Mouse (Mus musculus) left cerebral cortex, postnatal 14 days (tissue): Measurements from ENCODE around the gene Supt20. TPM values are rescaled to one million over a fixed set of nuclear protein-coding genes. Genes with fewer than 3 reads are reported as not detected.
A peak's percentile ranks its signal among the peaks of the same experiment; 100 is the strongest.
"Not testable (repeated sequence)": the region's sequence is repeated elsewhere in the genome, so short reads cannot be mapped to it uniquely, and the experiment has no call there.

ENCODE experiments used
- DNase-seq, 2 experiments: peaks; one replicate each; pipeline ENCODE4 v3.0.0; 2021 to 2022; ENCODE audit warnings: low spot score in 2 of 2, mixed read lengths in 1 of 2
- intact Hi-C: fragments of 180-260 bp; cut with DNase I; formaldehyde crosslinking; loops from one replicate; pipeline ENCODE4 v1.15.1; 2025
- total RNA-seq, 2 experiments: library from RNA; stranded (reverse); gene quantifications; 2 replicates each; pipeline ENCODE4 v1.2.3; 2021

Gene Supt20
- total RNA-seq, 2 experiments from 2014 or later = 37.6 to 43.5 TPM

DNA sequence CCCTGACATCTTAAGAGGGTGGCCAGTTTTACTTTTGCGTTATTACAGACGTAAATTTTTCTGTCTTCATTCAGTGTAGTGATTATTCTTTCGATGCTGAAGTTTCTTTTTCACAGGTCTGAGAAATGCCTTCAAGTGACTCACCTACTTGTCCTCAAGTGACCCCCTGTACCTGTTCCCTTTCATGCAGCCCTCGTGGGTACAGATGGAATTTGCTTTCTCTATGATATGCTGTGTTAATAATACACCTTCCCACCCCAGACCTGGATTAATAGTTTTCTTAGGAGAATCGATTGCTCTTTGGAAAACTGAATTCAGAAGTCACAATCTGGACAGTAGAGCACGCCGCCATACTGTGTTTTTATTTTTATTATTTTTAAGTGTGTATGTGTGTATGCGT is 44.7 kb downstream of the Supt20 start:
- intact Hi-C loops = loop anchor here (5.0 to 10.0 kb wide), 2 partner anchors 60 to 347 kb away; no protein-coding TSS in a partner anchor
- DNase-seq = no peak

DNA sequence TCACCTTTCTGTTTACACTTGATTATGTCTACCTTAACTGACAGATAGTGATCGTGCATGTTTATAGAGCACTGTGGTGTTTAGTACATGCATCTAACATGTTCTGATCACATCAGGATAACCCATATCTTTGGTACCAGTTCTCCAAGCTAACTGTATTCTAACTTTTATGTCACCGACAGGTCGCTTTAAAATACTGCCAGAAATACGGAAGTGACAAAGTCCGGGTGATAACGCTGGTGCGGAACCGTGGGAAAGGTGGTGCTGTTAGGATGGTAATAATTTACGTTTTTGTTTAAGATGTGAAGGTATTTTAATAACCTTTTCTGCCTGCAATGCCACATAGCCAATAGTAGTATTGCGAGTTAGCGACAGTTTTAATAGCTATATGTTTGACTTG is 49.4 kb downstream of the Supt20 start:
- intact Hi-C loops = no loop called here
- DNase-seq = no peak

GRCm38 (mm10) chr3:54745799-54746198 is 53.2 kb downstream of the Supt20 start:
- peak; percentile 17 to 43 for DNase-seq
- intact Hi-C loops = no loop called here

DNA sequence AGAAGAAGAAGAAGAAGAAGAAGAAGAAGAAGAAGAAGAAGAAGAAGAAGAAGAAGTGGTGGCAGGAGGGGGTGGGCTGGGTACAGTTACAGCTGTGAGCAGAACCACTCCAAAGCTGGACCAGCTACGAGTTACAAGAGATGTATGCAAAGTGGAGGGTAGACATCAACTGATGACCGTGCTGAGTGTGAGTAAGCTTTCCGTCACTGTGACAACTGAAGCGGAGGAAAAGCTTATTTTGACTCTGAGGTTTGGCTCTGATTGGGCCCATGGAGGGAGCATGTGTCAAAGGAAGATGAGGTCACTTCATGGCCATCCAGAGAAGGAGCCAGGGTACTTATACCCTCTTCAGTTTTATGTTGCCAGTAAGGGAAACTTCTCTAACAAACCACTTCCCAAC is 60.8 kb downstream of the Supt20 start:
- intact Hi-C loops = no loop called here
- no peak for DNase-seq

- intact Hi-C loops = no loop called here
- DNase-seq = peak; percentile 64 to 69
These were observed 62.8 kb downstream of the Supt20 start, which contains the start of gene Smad9 for GRCm38 (mm10) chr3:54755145-54756041. TSS of gene Smad9 (plus strand) at chr3:54755582.

- DNase-seq = peak; percentile 38 to 48
- intact Hi-C loops = no loop called here
These were observed 63.5 kb downstream of the Supt20 start for GRCm38 (mm10) chr3:54756058-54756457.

DNA sequence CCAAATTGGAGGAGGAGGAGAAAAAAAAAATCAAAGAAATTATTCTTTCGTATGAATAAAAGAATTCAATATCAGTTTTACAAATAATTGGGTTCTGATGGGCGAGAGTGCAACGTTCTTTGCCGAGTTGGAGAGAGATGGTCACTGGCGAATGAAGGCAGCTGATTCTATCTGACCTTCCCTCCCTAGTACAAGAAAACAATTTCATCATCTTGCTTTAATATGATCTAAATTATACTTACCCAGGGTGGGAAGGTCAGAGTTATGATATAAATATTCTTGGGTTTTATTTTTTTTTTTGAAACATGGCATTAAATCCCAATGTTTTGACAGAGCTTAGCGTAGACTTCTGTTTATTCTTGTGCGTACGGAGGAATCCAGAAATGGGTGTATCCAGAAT is 64.8 kb downstream of the Supt20 start:
- intact Hi-C loops = no loop called here
- no peak for DNase-seq

DNA sequence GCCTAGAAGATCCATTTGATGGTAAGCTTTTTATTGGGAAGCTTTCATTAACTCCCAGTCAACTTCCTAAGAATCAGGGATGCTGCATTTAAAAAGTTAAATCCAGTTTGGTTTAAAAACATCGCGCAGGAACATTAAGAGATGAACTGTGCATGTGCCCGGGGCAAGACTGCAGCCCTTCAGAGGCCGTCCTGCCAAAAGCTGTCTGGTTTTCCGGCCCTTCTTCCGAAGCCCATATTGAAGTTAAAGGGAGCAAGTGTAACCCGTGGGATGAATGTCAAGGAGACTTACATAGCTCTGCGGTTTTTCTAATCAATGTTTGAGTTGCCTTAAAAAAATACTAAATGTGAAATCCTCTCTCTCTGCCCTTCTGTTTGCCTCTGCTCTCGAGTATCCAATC is 66.6 kb downstream of the Supt20 start:
- DNase-seq = no peak
- intact Hi-C loops = no loop called here

DNA sequence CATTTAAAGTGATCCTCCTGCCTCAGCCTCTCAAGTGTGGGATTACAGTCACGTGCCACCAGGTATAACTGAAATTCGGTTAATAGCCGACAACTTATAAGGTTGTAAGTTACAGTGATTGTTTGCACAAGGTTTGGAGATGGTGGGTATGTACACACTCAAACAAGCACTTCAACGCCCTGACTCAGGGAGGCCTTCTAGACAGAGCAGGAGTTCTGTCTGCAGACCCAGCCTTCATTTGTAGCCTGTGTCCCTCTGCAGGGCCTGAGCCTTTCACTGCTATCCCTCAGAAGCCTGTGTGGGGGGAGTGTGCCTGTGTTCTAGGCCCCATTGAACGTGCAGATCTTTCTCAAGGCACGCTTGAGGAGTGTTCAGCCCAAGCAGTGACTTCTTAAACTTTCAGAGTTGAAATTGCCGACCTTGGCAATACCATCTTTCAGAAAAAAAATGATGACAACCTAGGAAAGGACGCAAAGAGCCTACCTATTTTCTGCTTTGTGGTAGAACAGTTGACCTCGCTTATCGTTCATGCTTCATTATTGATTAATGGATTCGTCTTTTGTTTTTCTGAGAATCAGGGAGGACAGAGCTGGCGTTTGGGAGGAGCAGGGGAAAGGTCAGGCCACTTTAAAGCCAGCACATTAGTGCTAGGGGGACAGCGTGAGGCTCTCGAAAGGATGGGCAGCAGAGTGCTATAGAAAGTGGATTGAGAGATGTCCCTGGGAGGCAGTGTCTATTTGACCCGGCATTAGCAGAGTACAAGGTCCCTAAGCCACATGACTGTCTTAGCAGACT is 67.9 kb downstream of the Supt20 start:
- intact Hi-C loops = no loop called here
- DNase-seq = no peak

GRCm38 (mm10) chr3:54761258-54761657 is 68.7 kb downstream of the Supt20 start:
- DNase-seq = no peak
- intact Hi-C loops = no loop called here

GRCm38 (mm10) chr3:54764418-54764817 is 71.8 kb downstream of the Supt20 start:
- intact Hi-C loops = no loop called here
- DNase-seq = peak; percentile 38 to 45

- intact Hi-C loops = not testable (repeated sequence)
These were observed 72.9 kb downstream of the Supt20 start for GRCm38 (mm10) chr3:54765521-54765920.

DNA sequence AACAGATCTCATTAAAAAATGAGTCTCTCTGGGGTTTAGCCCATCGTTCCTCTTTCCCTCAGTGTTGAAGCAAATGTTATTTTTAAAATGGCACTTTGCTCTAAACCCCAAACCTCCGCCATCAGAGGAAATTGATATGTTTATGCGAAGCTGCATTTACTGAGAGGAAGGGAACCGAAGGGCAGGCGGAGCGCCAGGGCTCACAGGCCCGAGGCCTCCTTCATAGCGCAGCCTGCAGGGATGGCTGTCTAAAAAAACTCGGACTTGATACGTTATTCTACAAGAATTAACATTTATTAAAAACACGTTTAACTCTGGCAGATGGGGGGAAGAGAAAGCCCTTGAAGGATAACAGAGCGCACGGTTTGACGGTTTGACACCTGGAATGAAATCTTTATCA is 73.4 kb downstream of the Supt20 start:
- no peak for DNase-seq
- intact Hi-C loops = no loop called here

More at GRCm38 (mm10) chr3:54765521-54765920, 72.9 kb downstream of the Supt20 start:
- DNase-seq = not testable (repeated sequence)

DNA sequence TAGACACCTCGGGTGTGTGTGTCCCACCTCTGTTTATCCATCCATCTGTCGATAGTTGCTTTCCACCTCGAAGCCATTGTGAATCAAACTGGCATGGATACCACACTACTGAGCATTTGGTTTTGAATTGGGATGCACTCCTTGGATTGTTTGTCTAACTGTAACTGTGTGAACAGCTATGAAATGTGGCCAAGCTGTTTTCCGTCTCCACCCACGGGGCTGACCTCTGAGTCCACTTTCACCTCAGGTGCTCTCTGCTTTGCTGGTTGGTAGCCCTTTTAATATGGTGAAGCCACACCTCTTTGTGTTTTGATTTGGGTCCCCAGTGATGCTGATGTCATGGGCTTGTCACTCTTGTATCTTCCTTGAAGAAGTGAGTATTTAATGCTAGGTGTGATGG is 74.2 kb downstream of the Supt20 start:
- intact Hi-C loops = no loop called here
- DNase-seq = no peak

DNA sequence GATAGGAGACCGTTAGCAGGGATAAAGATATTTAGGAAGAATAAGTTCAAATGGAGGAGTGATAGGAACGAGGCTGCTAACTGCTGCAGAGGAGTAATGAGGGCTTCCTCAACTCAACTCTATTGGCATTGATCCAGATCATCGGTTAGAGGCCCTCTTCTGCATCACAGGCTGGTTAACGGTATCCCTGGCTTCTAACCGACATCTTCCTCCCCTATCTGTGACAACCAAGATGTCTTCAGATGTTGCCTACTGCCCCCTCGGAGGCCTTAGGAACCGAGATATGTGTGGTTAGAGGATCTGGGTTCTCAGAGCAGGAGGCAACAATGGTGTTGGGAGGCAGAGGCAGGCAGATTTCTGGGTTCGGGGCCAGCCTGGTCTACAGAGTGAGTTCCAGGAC is 76.0 kb downstream of the Supt20 start:
- no peak for DNase-seq
- intact Hi-C loops = no loop called here

DNA sequence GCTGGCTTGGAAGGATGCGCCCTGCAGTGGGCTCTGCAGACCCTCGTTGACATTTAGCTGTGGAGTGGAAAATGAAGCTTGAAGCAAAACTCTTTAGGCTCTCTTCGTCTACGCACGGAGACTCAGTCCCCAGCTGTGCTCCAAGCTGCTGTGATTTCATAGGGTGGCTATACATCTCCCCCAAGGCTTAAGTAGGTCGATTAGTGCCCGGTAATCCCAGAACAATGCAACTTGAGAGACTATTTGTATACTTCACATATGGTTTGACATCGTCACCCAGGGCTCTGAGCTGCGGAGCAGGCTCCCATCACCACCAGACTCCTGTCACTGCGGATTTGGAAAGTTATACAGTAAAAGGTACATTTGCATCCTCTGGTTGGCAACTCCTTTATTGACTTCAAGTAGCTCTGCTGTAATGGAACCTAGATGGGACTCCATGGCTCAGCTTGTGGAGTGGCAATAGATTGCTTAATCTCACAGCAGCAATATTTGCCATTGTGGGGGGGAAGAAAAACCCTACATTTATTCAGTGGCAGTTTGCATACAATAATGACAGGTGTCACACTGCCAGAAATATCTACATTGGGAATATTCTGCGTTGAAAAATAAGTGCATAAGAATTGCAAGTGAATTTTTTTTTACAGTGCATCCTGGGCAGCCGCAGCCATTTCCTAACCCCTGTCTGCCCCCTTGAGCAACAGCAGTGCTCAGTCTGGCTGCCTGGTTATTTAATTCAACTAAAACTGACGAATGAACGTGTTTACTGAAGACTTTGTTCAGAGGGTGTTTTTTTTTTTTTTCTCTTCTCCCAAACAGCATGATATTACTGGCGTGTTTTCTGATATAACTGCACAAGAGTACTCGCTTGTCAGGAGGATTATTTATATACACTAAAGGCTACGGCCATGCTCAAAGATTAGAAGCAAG is 77.0 kb downstream of the Supt20 start:
- no peak for DNase-seq
- intact Hi-C loops = no loop called here

GRCm38 (mm10) chr3:54773613-54774012 is 81.0 kb downstream of the Supt20 start:
- intact Hi-C loops = no loop called here
- DNase-seq = no peak

GRCm38 (mm10) chr3:54775989-54776631 is 83.5 kb downstream of the Supt20 start:
- intact Hi-C loops = no loop called here
- no peak for DNase-seq
